Mouse (Mus musculus): ENCODE results near the gene Henmt1. TPM values are rescaled to one million over a fixed set of nuclear protein-coding genes. Genes with fewer than 3 reads are reported as not detected.
A peak's percentile ranks its signal among the peaks of the same experiment; 100 is the strongest.

Henmt1 gene
- polyA plus RNA-seq, 1 experiment: 1.5 TPM

DNA sequence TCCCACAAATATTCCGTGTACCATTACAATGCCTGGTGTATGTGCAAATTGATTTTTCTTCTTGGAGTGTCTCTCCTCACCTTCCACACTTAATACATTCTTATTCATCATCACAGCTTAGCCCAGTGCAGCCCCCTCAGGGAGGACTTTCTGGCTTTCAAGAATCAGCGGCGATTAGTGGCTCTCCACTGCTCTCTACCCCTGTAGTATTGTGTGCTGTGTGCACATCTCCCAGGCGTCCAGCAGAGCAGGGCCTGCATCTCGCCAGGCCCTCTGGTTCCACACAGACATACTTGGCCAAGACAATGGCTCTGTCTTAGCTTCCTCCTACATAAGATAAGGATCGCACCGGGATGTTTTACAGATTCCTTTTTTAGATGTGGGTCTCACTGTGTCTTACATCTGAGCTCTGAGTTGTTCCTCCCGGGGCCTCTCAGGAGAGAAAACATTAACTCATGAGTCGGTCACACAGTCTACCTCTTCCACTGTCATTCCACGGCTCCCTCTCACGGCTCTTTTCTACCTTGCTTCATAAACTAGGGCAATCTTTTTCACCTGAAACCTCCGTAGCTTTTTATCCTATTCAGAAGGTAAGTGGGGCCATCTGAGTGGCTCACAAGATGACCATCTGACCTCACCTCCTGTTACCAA lies 47.5 kb downstream of the Henmt1 start:
- peaks cover 10% of the 10 kb centered on the region for H3K4me1 ChIP-seq (replicated peaks; ENCODE audit: control insufficient read depth, insufficient read depth, low read length)
- no peak for DNase-seq
- no peaks in the 10 kb centered on the region for H3K27me3 ChIP-seq (ENCODE audit: control insufficient read depth, insufficient read depth, low read length)
- H3K36me3 ChIP-seq (ENCODE audit: control insufficient read depth, insufficient read depth, low read length): peaks cover 1% of the 10 kb centered on the region; the same call in 1 of the 2 replicates
- WGBS: 86% methylated on average over 12 of the region's 12 CpGs
- TF ChIP-seq CTCF (IDR thresholded peaks at IDR 0.05; ENCODE audit: borderline replicate concordance, control insufficient read depth, extremely low read depth, insufficient read depth, low read length, poor library complexity) (no peak), POLR2A (IDR thresholded peaks at IDR 0.05; ENCODE audit: control insufficient read depth, extremely low read depth, insufficient read depth, low read length, poor library complexity) (no peak)
- no peak overlapping the region for H3K4me3 ChIP-seq (ENCODE audit: control insufficient read depth, insufficient read depth, low read length)
- no peak overlapping the region for H3K27ac ChIP-seq (ENCODE audit: control insufficient read depth, insufficient read depth, low read length)

DNA sequence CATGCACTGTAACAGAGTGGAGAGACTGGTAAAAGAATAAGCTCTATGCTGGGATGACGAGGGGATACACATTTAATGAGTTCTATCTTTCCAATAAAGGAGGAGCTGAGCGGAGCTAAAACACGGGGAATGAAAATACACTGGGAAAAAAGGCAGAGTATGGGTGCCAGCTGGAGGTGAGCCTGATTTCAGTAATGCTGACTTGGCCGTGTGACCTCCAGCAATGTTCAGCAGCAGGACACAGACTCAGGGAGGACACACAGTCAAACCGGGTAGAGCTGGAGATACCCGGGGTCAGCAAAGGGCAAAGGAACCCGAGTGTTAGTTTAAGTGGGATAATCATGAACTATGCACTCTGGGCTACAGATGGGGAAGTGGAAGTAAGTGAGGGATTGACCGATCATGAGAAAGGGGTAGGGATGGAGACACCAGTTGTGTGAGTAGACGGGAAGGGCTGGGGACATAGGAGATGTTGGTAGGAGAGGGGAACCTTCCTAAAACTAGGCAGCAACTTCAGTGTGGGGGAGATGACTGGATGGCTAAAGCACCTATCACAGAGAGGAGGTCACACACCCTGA lies 50.4 kb downstream of the Henmt1 start:
- DNase-seq: no peak
- no peaks in the 10 kb centered on the region for H3K27me3 ChIP-seq (ENCODE audit: control insufficient read depth, insufficient read depth, low read length)
- no peaks in the 10 kb centered on the region for H3K4me1 ChIP-seq (replicated peaks; ENCODE audit: control insufficient read depth, insufficient read depth, low read length)
- TF ChIP-seq CTCF (IDR thresholded peaks at IDR 0.05; ENCODE audit: borderline replicate concordance, control insufficient read depth, extremely low read depth, insufficient read depth, low read length, poor library complexity) (no peak), POLR2A (IDR thresholded peaks at IDR 0.05; ENCODE audit: control insufficient read depth, extremely low read depth, insufficient read depth, low read length, poor library complexity) (no peak)
- H3K27ac ChIP-seq (ENCODE audit: control insufficient read depth, insufficient read depth, low read length): no peak overlapping the region
- WGBS: 95% methylated on average over 9 of the region's 9 CpGs
- peaks cover 4% of the 10 kb centered on the region; the same call in 1 of the 2 replicates for H3K36me3 ChIP-seq (ENCODE audit: control insufficient read depth, insufficient read depth, low read length)
- no peak overlapping the region for H3K4me3 ChIP-seq (ENCODE audit: control insufficient read depth, insufficient read depth, low read length)

DNA sequence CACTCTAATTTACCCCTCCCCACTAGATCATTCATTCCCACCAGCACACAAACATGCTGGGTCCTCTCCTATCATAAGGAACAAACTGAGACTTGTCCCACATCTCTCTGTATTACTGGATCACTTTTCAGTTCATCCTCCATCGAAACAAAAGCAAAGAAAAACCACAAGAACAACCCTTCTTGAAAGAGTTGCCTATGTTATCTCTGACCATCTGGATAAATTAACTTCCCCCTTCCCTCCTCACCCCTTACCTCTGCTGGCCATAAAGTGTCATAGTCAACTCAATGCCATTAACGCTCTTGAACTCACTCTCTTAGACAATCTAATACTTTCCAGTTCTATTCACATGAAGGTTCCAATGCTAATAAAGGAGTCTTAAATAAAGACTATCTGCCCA lies 54.8 kb downstream of the Henmt1 start:
- TF ChIP-seq POLR2A (IDR thresholded peaks at IDR 0.05; ENCODE audit: control insufficient read depth, extremely low read depth, insufficient read depth, low read length, poor library complexity) (no peak), CTCF (IDR thresholded peaks at IDR 0.05; ENCODE audit: borderline replicate concordance, control insufficient read depth, extremely low read depth, insufficient read depth, low read length, poor library complexity) (no peak)

DNA sequence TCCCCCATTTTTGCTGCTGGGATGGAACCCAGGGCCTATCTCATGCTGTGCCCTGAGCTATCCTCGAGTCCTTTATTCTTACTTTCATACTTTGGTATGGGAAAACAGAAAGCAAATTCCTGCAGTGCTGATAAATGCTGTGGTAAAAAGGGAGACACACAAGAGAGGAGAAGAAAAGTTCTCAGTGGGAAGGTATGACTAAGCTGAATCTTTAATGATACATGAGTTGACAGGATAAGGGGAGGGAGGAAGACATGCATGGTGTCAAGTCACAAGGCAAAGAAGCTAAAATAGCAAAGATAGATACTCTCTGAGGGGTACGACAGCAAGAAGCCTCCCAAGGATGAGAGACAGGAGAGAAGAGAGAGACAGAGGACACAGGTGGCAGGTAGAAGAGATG lies 55.7 kb downstream of the Henmt1 start:
- no peak for DNase-seq
- Histone ChIP-seq H3K27ac (ENCODE audit: control insufficient read depth, insufficient read depth, low read length) (no peak overlapping the region), H3K4me1 (replicated peaks; ENCODE audit: control insufficient read depth, insufficient read depth, low read length) (peaks cover 7% of the 10 kb centered on the region), H3K4me3 (ENCODE audit: control insufficient read depth, insufficient read depth, low read length) (no peak overlapping the region), H3K27me3 (ENCODE audit: control insufficient read depth, insufficient read depth, low read length) (no peaks in the 10 kb centered on the region), H3K36me3 (ENCODE audit: control insufficient read depth, insufficient read depth, low read length) (peaks cover 4% of the 10 kb centered on the region; the same call in 1 of the 2 replicates)
- TF ChIP-seq POLR2A (IDR thresholded peaks at IDR 0.05; ENCODE audit: control insufficient read depth, extremely low read depth, insufficient read depth, low read length, poor library complexity): no peak
- no peak for TF ChIP-seq CTCF (IDR thresholded peaks at IDR 0.05; ENCODE audit: borderline replicate concordance, control insufficient read depth, extremely low read depth, insufficient read depth, low read length, poor library complexity)
- 48% methylated on average over 2 of the region's 2 CpGs for WGBS

More for the DNA sequence above, 54.8 kb downstream of the Henmt1 start:
- no peak for DNase-seq
- Histone ChIP-seq H3K36me3 (ENCODE audit: control insufficient read depth, insufficient read depth, low read length) (peaks cover 4% of the 10 kb centered on the region; the same call in 1 of the 2 replicates), H3K4me1 (replicated peaks; ENCODE audit: control insufficient read depth, insufficient read depth, low read length) (peaks cover 7% of the 10 kb centered on the region), H3K27me3 (ENCODE audit: control insufficient read depth, insufficient read depth, low read length) (no peaks in the 10 kb centered on the region), H3K4me3 (ENCODE audit: control insufficient read depth, insufficient read depth, low read length) (no peak overlapping the region), H3K27ac (ENCODE audit: control insufficient read depth, insufficient read depth, low read length) (no peak overlapping the region)
- 39% methylated on average over 2 of the region's 2 CpGs for WGBS

DNA sequence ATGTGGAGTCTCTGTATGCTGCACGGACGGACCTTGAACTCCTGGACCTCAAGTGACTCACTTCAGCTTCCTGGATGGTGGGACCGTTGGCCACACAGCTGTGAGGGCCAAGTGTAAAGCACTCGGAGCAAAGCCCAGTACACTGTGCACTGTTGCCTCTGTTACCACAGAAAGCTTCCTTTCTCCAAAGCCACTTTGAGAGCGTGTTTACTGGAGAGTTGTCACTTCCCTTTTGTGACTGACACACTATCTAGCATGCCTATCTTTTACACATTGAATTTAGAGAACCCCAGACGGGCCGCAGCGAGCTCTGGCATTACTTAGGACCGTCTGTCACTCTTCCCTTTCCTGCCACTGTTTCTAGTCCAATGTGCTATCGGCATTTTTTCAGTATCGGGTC lies 57.6 kb downstream of the Henmt1 start:
- no peak overlapping the region for H3K27ac ChIP-seq (ENCODE audit: control insufficient read depth, insufficient read depth, low read length)
- peaks cover 7% of the 10 kb centered on the region for H3K4me1 ChIP-seq (replicated peaks; ENCODE audit: control insufficient read depth, insufficient read depth, low read length)
- no peak overlapping the region for H3K4me3 ChIP-seq (ENCODE audit: control insufficient read depth, insufficient read depth, low read length)
- H3K36me3 ChIP-seq (ENCODE audit: control insufficient read depth, insufficient read depth, low read length): peaks cover 1% of the 10 kb centered on the region; the same call in 1 of the 2 replicates
- WGBS: 8% methylated on average over 11 of the region's 11 CpGs
- TF ChIP-seq POLR2A (IDR thresholded peaks at IDR 0.05; ENCODE audit: control insufficient read depth, extremely low read depth, insufficient read depth, low read length, poor library complexity): no peak
- no peak for TF ChIP-seq CTCF (IDR thresholded peaks at IDR 0.05; ENCODE audit: borderline replicate concordance, control insufficient read depth, extremely low read depth, insufficient read depth, low read length, poor library complexity)
- no peaks in the 10 kb centered on the region for H3K27me3 ChIP-seq (ENCODE audit: control insufficient read depth, insufficient read depth, low read length)
- DNase-seq: peak; percentile 6

DNA sequence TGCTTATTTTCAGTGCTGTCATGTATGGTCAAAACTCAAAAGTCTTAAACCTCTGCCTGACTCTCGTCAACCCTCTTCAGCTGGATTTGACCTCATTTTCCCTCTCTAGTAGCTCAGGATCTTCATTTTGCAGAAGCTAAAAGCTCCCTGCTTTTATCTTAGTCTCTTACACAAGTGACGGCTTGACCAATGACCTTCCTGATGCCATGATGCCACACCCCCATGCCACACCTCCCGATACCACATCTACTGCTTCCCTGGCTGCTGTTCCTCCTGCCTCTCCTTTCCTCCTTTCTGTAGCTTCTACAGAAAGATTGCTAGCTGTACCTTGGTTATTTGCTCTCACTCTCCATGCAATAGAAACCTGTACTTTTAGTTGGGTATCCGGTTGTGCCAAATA lies 58.1 kb downstream of the Henmt1 start:
- Histone ChIP-seq H3K27ac (ENCODE audit: control insufficient read depth, insufficient read depth, low read length) (no peak overlapping the region), H3K4me1 (replicated peaks; ENCODE audit: control insufficient read depth, insufficient read depth, low read length) (peaks cover 7% of the 10 kb centered on the region), H3K36me3 (ENCODE audit: control insufficient read depth, insufficient read depth, low read length) (peaks cover 4% of the 10 kb centered on the region; the same call in 1 of the 2 replicates), H3K4me3 (ENCODE audit: control insufficient read depth, insufficient read depth, low read length) (no peak overlapping the region), H3K27me3 (ENCODE audit: control insufficient read depth, insufficient read depth, low read length) (no peaks in the 10 kb centered on the region)
- 40% methylated on average over 4 of the region's 4 CpGs for WGBS
- TF ChIP-seq POLR2A (IDR thresholded peaks at IDR 0.05; ENCODE audit: control insufficient read depth, extremely low read depth, insufficient read depth, low read length, poor library complexity) (no peak), CTCF (IDR thresholded peaks at IDR 0.05; ENCODE audit: borderline replicate concordance, control insufficient read depth, extremely low read depth, insufficient read depth, low read length, poor library complexity) (no peak)
- no peak for DNase-seq
